Mouse (Mus musculus): ENCODE measurements around the gene Adal.
"Not testable (repeated sequence)": the region's sequence is repeated elsewhere in the genome, so short reads cannot be mapped to it uniquely, and the experiment has no call there.

The Adal gene

DNA sequence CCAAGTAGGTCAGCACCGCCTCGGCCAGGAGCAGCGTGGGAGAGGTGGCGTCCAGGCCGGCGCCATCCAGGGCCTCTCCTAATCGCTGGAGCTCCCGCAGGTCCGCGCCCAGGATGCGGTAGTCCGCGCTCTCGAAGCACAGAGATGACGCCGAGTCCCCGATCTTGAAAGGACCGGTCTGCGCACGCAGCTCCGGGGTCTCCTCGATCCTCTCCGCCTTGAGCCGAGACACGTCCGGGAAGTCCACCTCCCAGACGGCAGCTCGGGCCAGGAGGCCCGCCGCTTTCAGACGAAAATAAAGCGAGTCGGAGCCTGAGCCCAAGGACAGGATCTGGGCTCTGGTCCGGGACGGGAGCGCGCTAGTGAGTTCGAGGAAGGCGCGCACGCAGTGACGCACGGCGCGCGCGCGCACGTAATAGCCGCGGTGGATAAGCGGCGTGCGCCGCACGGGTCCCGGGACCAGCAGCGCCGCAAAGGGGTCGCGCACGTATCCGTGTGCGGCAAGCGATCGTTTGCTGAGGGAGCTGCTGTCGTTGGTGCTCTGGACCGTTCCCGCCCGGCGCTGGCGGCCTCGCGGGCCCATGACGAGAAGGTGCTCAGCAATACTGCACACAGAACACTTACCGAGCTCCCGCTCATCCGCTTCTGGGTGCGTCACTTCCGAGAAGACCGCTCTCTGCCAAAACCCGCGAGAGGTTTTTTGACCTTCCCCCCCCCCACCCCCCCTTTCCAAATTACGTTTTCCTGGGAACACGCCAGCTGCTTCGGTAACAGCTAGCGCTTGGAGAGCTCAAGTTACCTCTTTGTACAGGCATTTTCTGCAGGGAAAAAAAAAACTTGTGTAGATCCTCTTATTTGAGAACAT is at the start of gene Adal, which contains the start of gene Lcmt2:
Gene Adal, plus strand, starts transcription at position 411 of the 865 bp plus-strand sequence.
Gene Lcmt2, minus strand, starts transcription at position 636 of the 865 bp plus-strand sequence.
- DNase-seq: peak; percentile 90 to 95

DNA sequence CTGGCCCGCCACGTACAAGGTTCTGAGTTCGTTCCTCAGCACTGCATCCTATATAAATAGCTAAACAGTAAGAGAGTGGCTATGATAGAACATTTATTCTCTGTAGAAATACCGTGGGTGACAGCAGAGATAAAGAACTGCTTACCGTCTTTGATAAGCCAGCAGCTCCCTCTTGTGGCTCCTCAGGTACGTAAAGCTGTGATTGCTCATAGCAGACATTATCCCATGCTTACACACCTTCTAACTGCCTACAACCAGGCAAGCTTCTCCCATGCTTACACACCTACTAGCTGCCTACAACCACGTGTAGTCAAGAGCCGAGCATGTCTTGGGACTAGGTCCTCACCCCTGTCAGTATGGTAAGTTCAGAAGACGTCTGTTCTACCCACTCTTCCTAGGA is 38.2 kb upstream of the Adal start:
- DNase-seq: peak; percentile 83 to 86

DNA sequence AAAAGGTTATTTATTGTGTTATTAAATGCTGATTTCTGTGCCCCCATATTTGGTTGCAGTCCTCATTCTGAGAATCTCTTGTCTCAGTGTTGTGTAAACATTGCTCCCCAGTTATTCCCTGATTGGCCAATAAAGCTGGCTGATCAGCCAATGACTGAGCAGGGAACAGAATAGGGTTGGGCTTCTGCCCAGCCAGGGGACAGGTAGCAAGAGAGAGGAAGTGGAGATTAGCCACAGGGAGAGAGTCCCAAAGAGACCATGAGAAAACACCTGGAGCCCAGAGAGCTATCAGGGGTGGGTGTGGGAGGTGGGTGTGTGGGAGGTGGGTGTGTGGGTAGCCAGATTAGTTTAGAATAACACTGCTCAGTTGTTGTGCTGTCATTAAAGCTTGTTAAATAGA is 34.3 kb upstream of the Adal start:
- DNase-seq: no peak

DNA sequence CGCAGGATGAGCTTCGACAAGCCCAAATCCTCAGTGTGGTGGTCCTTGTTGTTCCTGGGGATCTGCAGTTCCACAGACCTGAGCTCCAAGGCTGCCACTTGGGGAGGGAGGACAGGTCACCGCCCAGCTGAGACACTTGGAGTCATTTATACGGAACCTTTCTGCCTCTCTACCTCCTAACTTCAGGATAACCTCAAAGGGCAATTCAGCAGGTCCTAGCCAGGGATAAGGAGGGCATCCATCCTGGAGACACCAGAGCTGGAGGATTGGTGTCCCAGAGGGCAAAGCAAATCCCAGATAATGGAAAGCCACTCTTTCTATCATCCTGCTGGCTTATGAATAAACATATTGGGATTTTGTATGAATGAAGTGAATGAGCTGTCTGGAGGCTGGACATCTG is 30.5 kb upstream of the Adal start, which contains the start of gene Tgm7:
Gene Tgm7, minus strand, starts transcription at position 101 of the 400 bp plus-strand sequence.
- no peak for DNase-seq

DNA sequence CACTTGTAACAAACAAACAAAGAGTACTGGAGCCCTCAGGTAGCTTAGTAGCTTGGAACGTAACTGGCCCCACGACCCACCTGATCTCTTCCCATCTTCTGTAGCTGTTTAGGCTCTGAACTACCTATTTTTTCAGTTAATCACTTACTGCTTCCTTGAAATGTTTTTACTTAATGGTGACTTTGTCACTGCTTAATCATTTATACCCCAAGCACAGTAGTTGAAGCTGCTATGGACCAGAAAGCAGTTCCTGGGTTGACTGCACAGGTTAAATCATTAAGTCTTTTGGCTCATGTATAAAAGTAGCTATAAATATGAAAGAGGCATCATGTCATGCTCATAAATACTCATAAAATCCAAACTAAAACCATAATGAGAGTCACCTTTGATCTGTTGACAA is 24.8 kb upstream of the Adal start:
- no peak for DNase-seq

DNA sequence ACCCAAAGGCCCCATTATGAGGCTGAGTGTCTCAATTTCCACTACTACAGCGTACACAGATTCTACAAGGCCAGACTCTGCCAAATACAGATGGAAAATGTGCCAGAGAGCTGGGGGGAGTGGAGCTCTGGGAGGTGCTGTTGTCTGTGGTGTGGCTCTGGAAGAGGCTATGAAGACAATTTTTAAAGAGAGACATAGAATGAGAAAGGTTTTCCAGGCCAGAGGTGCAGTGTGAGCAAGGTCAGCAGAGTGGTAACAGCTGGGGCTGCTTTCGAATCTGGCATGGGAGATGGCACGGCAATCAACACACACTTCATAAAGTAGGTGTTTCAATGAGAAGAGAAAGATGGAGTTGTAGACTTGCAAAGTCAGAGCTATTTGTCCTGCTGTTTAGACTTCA is 21.0 kb upstream of the Adal start:
- no peak for DNase-seq

DNA sequence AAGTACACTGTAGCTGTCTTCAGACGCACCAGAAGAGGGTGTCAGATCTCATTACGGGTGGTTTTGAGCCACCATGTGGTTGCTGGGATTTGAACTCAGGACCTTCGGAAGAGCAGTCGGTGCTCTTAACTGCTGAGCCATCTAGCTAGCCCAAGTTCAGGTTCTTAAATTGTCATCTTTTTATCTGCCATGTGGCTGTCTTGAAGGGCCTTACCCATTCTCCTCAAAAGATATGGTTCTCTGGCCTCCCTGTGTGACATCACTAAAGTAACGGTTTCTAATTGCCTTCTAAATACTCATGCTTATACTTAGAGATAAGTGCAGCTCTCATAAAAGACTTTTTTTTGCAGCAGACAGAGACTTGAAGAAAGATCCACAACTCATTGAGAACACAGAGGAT is 13.9 kb upstream of the Adal start:
- DNase-seq: not testable (repeated sequence)

DNA sequence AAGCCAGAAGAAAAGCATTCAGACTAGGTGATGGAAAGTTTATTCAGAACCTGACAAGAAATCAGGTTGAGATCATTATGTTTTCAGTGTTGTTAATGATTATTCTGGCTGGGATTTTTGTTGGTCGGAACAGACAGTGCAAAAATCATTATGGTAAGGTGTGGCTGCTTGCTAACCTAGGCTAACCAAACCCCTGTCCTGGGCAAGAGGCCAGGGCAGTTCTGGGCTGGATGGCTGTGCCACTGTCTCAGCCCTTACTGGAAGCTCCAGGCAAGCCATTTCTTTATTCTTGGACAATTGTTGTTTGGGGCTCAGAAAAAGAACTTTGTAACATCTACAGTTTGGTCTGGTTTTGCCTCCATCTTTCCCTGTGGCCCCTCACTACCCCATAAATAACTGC is 12.7 kb upstream of the Adal start:
- DNase-seq: no peak

DNA sequence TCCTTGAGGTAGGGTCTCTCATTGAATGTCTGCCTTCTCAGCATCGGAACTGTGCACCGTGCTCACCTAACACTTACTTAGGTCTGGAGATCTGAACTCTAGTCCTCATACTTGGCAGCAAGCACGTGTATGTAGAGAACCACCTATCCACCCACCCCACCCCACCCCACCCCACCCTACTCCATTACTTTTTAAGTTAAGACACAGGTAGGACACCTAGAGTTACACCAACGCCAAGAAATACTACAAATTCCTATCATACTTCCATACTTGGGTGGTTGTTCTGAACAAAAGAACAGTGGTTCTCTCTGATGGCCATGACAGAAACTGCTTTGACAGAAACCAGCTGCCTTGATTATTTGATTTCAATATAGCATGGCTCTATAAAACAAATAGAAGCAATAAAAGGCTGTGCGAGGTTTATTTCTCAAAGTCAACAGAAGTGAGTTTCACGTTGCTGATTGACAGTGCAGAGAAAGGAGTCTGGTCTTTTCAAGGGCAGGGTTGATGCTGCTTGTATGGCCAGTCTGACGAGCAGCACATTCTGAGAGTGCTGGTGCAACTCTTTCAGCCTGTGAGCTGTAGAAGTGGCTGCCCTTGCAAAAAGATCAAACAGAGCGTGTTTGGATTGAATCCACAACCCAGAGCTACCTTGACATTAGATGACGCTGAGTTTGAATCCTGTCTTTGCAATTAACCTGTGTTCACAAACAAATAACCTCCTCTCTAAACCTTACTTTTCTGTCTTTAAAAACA is 11.2 kb upstream of the Adal start:
- no peak for DNase-seq

DNA sequence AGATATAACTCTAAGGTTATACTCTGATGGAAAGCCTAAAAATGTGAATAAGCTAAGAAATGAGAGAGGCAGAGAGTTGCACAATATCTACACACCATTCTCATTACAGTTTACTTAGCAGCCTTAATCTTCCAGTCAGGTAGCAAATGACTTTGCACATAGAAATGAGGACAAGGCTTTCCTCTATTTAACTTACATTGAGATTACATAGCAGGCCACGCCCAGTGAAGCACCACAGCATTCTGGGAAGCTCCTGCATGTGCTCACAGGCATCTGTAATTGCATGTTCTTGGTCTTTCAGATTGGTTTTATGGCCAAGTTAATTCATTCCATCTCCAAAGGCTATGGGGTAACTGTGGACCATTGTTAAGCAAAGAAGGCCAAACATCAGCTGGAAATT is 7.4 kb upstream of the Adal start:
- DNase-seq: no peak

DNA sequence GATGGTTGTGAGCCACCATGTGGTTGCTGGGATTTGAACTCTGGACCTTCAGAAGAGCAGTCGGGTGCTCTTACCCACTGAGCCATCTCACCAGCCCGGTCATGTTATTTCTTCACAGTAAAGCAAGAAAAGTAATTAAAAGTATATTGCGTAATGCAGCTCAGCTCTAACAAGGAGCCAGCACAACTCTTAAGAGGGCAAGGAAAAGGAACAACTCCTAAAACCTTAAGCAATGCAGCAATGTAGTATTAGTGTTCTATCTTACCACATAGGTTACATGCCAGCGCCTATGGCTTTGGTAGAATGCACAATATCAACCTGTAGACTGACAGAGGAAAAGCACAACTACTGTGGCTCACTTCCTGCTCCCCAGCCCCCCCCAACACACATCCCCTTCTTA is 2.9 kb upstream of the Adal start:
- no peak for DNase-seq

DNA sequence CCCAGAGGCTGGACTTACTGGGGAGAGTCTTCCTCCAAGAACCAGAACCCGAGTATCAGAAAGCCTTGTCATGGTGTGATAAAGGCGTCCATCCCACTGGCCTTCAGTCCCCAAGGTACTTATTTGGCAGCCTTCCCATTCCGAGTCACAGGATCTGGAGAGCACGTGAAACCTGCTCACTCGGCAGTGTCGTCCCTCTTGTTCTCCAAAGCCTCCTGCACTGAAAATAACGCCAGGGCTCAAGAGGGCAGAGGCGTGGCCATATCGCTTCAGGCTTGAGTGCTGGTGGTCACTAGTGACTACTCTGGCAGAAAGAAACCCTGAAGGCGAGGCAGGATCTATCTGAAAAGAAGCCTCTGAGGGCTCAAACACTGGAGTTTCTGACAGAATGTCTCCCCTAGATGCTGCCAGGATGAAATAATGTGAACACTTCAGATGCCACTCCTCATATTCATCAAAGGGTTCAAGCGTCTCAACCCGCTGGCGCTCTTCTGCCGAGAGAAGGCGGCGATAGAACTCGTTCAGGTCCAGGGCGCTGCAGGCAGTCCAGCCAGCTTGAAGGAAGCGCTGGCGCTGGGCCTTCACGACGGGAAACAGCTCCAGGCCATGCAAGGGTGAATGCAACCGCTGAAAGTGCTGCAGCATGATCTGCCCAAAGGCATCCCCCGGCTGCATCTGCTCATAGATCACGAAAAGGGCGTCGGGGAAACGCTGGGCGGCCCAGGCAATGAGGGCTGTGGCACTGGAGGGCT is 786 bp upstream of the Adal start:
- DNase-seq: peak; percentile 50 to 75

DNA sequence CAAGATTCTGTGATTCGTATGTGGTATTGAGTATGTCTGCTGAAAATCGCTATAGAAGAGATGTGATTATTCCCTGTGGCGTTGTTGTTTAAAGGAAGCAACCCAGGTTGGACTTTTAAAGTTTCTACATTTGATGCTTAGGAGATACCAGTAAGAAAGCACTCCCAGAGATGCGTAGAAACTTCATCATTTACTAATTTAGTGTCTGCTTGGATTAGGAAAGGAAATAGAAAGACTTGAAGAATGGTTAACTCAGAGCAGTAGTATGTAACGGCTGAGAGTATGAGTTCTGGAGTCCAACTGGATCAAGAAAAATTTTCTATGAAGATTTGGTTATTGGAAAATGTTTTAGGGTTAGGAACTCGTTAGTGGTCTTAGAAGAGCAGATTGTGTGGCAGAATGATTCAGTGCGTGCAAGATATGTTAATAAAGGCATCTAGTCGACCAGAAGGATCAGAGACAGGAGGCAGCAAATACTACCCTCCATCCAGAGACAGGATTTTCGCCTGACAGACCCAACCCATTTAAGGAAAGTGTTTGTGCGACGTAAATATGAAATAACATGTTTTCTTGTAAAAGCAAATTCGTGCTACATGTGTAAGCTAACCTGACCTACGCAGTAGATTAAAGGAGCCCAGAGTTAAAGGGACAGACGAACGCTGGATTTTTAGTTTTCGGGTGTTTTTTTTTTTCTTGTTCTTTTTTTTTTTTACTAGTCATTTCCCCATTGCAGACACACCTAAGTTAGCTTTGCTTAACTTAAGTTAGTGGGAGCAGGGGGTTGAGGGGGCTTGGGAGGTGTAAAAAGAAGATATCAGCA is 1.2 kb downstream of the Adal start:
- DNase-seq: no peak

DNA sequence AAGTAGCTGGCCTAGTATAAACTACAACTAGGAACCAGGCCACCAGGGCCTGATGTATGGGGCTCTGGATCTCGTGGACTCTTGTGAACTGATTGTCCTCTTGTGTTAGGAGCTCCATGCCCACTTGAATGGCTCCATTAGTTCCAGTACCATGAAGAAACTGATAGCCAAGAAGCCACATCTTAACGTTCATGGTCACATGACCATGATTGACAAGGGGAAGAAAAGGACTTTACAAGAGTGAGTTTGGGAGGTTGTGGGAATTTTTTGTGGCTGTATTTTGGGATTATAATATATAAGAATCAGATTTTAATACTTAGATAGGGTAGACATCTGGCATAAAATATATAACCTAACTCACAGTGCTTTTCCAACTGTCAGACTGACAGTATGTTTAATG is 2.2 kb downstream of the Adal start:
- no peak for DNase-seq

DNA sequence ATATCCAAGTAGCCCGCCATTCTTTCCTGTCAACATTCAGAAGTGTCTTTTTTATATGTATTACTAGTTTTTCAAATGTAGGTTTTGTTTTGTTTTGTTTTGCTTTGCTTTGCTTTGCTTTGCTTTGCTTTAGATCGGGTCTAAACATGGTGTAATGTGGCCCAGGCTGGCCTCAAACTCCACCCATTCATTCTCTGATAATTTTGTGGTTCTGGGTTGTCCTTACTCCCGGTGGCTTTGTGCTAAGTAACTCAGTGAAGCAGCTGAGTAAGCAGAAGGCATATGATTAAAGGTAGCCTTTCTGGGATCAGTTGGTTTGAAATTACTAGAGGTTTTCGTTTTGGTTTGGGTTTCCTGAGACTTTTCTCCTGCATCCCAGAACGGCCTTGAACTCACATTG is 9.5 kb downstream of the Adal start:
- no peak for DNase-seq

DNA sequence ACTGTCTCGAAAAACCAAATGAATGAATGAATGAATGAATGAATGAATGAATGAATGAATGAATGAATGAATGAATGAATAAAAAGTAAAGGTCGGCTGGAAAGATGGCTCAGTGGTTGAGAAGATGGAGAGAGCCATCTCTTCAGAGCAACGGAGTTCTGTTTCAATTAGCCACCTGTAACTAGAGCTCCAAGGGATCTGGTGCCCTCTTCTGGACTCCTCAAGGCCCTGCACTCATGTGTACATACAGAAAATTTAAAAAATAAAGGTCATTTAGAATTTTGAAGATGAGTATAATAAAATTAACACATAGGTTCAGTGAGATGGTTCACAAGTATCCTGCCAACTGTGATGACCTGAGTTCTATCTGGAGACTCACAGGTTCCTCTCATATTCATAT is 12.9 kb downstream of the Adal start:
- no peak for DNase-seq

DNA sequence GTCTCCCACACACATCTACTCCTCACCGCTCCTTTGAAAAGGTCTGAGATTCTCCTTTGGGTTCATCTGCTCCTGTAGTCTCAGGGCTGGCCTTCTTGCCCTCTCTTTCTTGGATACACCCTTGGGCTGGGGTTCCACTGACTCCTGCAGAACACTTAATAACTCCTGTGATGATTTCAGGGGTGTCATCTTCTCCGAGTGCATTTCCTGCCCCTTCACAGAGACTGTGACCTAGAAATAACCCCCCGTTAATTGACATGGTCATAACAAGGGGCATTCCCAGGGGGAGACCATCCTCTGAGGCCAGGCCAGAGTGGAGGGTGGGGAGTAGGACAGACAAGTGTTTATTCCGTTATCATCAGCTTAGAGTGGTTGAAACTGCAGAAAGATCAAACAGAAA is 28.9 kb downstream of the Adal start:
- no peak for DNase-seq

DNA sequence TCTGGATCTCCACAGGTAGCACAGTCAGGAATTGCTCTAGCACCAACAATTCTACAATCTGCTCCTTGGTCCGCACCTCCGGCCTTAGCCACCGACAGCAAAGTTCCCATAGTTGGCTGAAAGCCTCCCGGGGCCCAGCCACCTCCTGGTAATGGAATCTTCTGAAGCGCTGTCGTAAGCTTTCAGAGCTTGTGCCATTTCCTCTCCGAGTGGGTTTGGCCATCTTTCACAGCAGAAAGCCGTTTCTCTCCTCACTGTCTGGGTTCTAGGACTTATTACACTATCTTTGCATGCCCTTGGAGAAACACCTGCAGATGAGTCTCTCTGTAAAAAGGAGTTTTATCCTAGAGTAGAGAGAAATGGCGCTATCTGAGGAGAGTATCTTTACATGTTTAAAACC is 29.7 kb downstream of the Adal start:
- DNase-seq: peak; percentile 42 to 63

DNA sequence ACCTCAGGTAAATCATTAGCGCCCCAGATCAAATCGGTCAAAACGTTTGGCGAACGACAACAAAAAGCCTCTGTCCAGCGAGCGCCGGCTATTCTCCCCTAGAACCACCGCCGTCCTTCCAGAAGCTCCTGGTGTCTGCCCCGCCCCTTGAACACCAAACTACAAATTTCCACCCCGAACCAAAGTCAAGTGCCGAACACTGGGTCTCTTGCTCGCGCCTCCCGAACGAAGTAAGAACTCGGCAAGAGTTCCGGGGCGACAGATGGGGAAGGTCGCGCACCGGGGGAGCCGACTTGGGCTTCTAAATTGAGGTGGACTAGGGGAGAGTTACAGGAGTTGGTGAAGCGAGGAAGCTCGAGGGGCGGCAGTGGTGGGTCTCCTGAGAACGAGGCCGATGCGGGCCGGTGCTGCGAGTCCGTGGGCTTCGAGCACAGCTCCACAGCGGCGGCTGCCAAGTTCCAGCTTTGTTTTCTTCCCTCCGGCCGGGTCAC is 30.3 kb downstream of the Adal start, which contains the start of gene Tubgcp4:
Gene Tubgcp4, plus strand, starts transcription at position 174 of the 491 bp plus-strand sequence.
- DNase-seq: peak; percentile 65 to 76

DNA sequence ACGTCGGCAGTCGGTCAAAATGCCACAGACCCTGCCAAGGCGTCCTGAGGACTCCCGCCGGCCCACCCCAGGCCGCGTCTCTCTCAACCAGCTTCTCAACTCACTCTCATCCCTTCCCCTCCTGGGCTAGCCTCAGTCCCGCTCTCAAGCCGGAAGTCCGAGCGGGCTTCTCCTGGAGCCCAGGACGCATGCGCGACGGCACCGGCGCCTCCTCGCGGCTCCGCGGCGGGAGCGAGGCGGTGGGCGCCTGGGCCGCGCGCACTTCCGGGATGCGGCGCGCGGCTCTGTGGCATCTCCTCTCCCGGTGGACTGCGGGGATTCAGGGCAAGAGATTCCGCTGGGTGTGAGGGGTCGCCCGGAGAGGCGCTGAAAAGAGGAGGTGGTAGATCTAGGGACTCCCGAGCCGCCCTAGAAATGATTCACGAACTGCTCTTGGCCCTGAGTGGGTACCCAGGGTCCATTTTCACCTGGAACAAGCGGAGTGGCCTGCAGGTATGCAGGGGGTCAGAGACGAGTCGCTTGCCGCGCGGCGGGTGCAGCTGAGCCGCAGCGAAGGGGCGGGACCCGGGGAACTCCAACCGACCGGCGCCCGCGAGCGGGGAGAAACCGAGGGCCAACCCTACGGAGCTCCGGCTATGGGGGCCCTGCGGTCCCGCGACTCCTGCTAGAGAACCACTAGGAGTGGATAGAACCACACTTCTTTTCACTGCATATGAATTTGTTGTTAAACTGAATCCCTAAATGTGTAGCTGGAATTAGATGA is 30.9 kb downstream of the Adal start, which contains the start of gene Zscan29:
Gene Zscan29, minus strand, starts transcription at position 146 of the 763 bp plus-strand sequence.
- peak; percentile 93 to 96 for DNase-seq

DNA sequence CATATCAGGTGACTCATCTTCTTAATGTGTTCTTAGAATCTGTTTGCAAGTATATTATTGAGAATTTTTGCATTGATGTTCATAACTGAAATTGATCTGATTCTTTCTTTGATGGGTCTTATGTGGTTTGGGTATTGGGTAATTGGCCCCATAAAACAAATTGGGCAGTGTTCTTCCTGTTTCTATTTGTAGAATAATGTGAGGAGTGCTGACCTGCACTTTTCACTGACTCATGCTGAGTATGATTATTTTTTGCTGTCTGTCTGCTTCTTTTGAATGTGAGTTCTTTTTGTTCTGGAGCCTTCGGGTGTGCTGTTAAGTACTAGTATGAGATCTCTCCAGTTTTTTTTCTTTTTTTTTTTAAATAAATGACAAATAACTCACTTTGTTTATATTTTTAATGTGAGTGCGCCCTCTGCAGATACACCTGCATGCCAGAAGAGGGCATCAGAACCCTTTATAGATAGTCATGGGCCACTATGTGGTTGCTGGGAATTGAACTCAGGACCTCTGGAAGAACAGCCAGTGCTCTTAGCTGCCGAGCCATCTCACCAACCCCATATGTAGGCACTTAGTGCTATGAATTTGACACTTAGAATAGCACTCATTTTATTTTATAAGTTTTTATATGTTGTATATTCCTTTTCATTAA is 38.7 kb downstream of the Adal start:
- no peak for DNase-seq

All from kidney, postnatal 4 days (tissue).